Mouse (Mus musculus) bone marrow, adult 2 months (tissue): Measurements from ENCODE around the gene Coro1a.
A peak's percentile ranks its signal among the peaks of the same experiment; 100 is the strongest.

ENCODE experiments used
- CTCF ChIP-seq: fragments of 200-500 bp; IDR thresholded peaks from 2 replicates; pipeline ENCODE4 v1.5.1; 2011; ENCODE audit warnings: low read length, control low read depth; ENCODE audit not compliant: control insufficient read depth, insufficient read depth
- POLR2A ChIP-seq: fragments of 200-500 bp; IDR thresholded peaks from 2 replicates; pipeline ENCODE4 v1.6.1; 2011; ENCODE audit warnings: low read depth, mild to moderate bottlenecking, control low read depth, low read length, borderline replicate concordance; ENCODE audit not compliant: control insufficient read depth

GRCm38 (mm10) chr7:126702358-126702757 is 5.2 kb downstream of the Coro1a start:
- TF ChIP-seq POLR2A (no peak), CTCF (0 out of 2 replicates have a peak, but pooled peaks have one; percentile 11)
